Mouse (Mus musculus) right cerebral cortex, postnatal 4 days (tissue): Measurements from ENCODE around the gene Selenok.
A peak's percentile ranks its signal among the peaks of the same experiment; 100 is the strongest.

Experiments used
- DNase-seq: peaks from one replicate; pipeline ENCODE4 v3.0.0-alpha.2; 2022

Gene Selenok

DNA sequence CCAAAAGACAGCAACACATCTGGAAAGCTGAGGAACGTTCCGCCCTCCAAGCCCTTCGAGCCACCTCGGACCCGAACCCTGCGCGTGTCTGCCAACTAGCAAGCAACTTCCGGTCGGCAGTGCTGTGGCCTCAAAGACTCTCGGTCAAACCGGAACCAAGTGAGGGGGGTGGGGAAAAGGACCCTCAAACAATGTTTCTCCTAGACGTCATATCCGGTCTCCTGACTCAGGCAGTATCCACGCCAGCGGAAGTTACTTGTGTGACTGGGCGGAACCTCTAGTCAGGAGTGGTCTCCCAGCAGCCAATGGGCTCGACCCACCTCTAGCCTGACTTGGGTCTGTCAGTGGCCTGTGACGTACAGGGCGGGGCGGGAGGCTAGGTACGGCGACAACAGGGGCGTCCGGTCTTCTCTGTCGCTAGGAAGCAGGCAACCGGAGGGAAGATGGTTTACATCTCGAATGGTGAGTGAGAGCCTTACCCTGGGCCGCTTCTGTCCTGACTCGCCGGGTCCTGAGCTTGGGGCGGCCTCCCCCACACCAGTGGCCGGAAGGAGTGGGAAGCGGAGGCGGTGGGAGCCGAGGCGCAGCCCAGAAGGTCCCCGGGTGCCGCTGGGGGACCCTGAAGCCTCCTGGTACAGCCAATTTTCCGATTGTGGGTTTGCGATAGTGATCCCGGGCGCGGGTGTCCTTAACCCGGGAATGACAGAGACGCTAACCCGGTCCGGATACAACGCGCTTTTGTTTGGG is at the start of gene Selenok:
Gene Selenok, plus strand, starts transcription at position 234 of the 747 bp plus-strand sequence.
- peak; percentile 86 for DNase-seq

DNA sequence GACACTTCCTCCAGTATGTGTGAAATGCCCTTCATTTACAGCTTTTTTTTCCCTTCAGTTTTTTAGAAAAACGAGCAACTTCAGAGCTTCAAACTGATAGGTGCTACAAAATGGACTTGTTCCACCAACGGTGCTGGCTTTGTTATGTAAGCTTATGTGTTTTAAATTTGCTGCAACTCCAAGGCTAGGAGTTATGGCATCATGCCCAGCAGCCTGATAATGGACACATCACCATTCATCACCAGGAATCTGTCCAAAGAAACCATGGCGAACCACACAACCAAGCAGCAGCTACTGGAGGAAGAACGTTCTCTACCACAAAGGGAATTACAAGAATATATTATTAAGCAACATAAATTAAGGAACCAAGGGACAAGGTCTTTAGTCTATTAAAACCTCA is 39.1 kb upstream of the Selenok start:
- DNase-seq = no peak

DNA sequence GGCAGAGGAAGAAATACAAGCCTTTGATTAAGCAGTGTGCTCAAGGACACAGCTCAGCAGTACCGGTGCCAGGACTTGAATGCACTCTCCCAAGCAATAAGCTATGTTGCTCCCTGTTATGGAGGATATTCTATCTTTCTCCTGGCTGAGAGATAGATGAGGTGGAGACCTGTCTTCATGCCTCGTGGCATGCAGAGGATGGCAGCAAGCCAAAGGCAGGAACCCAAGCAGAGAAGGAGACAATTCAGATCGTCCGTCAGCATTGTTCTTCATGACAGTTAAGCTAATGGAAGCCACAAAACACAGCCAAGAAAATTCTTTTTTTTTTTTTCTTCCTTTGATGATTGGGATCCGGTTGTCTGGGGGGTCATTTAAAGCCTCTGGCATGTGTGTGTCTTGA is 32.6 kb upstream of the Selenok start:
- no peak for DNase-seq

DNA sequence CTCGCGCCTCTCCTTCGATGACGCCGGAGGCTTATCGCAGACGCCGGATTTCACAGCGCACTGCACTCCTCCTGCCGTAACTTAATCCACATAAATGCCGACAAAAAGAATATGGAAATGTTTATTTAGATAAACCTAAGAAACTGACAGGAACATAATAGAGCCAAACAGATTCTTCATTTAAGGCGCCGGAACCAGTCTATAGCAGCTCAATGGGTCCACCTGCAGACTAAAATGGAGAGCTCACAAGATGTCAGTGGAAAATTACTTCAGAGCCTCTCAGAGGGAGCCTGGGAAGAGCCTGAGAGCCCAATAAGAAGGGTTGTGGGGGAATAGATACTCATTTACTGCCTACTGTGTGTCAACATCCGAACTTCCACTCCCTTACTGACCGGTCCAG is 30.6 kb upstream of the Selenok start:
- DNase-seq = no peak

DNA sequence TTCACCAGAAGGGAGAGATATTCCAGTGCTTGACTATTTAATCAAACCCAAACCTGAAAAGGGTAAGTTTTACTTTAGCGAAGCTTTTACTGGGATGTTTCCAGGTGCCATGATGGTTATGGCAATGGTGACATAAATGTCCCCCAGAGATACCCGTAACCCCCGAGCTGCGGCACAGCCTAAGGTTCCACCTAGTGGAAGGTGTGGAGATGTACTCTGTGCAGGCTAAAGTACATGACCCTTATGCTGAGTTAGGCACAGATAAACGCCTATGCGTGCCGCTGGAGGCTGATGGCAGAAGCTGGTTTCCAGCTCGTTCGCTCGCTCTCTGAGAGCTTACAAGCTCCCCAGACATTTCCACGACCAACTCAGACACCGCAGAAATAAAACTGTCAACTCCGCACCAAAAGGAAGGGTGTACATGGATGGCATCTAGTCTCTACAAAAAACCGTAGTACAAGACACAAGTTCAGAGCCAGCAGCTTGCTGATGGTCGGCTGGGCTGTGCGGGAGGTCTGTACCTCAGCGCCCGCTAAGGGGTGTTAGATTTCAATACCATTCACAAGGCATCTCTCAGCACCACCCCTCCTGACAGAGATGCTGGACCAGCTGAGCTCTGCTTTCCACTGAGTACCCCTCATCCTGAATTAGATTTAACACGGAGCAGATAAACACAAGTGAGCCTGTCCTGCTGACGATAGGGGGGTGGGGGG is 28.4 kb upstream of the Selenok start:
- DNase-seq = no peak

DNA sequence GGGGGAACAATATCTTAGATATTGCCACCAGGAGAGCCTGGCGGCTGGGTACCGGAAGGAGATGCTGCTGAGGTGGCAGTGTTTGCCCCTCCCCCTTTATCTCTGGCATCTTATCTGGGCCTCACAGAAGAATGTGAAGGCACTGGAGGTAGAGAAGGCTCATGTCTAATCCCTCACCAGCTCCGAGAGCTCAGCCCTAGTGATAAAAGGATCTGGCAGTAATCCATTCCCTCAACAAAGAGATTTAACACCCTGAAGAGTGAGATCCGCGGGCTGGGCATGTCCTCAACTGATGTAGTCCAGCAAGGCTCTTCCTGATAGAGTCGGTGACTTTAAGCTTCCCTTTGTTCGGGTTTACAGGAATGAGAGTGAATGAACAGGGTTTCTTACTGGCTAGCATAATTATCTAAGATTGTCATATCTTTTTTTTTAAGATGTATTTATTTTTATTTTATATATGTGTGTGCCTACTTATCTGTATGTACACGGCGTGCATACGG is 27.7 kb upstream of the Selenok start:
- no peak for DNase-seq

DNA sequence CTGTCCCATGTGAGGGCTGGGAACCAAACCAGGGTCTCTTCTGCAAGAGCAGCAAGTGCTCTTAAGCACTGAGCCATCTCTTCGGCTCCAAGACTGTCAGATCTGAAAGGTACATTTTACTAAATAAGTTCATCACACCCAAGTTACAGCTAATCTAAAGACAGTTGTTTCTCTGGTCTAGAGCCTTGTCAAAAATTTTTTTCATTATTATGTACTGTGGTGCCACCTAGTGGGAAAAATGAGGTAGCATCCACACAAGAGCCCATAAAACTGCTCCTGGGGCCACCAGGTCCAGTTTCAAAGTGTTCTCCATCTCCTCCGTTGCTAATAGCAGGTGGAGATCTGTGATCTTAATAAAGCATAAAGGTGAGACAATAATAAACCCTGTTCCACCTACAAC is 27.2 kb upstream of the Selenok start:
- peak; percentile 45 for DNase-seq

DNA sequence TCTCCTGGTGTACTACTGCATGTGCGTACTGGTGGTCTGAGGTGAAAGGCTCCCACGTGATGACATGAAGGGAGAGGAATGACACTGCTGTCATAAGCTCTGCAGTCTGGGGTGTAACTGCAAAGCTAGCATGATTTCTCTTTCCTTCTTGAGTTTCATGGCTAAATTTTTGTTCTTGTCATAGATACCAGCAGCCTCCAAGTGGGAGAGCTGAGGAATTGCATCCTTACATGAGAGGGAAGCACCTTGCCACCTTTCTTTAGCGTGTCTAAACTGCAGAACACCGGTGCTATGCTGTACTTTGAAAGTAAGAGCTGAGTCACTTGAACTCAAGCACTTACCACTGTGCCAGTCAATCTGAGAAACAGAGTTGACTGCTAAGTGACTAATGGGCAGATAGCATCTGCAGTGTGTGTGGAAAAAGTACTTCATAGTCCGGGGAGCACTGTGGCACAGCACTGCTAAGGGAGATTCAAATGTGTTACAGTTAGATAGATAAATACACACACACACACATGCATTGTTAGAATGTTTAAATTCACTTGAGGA is 21.3 kb upstream of the Selenok start:
- DNase-seq = no peak

DNA sequence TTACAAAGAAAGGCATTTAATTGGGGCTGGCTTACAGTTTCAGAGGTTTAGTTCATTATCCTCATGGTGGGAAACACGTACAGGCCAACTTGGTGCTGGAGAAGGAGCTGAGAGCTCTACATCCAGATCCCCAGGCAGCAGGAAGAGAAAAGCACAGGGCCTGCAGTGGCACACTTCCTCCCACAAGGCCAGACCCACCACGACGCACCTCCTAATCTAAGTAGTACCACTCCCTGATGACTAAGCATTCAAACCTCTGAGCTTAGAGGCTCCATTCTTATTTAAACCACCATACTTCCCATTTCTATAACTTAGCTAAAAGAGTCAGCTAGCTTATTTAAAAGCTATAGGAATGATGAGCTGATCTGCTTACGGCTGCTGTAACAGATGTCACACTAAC is 17.3 kb upstream of the Selenok start:
- DNase-seq = no peak

DNA sequence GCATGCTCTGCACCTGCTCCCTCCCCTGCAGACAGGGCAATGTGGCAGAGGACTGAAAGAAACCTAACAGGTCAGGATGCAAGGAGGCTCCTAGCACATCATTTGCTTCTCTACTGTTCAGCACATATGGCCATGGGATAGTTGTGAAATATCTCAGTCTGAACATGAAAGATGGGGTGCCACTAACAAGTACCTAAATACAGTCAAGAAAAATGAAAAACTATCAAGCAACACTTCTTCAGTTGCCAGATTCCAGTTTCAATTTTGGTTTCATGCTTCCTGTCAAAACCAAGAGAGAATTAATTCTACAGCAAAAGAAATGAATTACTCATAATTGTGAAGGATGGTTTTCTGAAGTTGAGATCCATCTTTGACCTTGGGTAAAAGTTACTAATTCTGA is 10.7 kb upstream of the Selenok start:
- no peak for DNase-seq

DNA sequence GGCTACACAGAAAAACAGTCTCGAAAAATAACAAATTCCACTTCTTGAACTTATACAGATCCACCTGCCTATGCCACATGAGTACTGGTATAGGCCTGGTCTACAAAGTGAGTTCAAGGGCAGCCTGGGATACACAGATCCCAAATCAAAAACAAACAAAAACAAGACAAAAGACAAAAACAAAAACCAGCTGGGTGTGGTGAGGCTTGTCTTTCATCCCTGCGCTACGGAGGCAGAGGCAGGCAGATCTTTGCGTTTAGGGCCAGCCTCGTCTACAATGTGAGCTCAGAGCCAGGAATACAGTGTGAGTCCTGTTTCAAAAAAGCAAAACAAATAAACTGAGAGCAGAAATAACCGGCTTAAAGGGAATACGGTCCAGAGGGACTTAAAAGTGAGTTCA is 497 bp upstream of the Selenok start:
- DNase-seq = no peak

DNA sequence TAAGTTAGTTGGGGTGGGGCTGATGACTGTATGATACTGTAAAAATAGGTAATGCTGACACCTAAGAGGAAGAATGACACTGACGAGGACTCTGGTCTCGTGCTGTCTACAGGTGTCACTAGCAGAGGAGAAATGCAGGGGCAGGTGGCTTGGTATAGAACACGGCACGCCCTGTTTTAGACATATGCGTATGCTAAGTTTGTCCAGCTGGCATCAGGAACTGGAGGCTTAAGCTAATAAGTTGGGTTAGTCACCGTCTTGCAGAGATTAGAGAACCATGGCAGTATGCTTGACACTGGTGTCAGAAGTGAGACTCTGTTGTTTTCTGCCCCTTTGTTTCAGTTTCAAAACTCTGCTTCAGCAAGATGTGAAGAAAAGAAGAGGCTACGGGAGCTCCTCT is 3.3 kb downstream of the Selenok start:
- no peak for DNase-seq

DNA sequence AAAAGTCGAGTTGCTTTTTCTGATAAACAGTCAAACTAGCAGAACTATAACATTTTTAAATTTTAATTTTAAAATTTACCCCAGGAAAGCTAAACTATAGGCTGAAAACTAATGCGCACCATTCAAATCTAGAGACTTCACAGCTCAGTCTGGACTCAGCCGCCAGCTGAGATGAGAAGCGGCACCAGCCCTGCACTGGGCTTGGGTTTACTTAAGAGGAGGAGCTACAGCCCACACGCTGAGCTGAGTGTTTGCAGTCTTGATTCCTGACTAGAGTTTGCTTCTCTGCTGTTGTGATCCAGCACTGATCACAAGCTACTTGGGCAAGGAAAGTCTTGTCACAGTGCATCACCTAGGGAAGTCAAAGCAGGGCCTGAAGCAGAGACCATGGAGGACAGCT is 3.9 kb downstream of the Selenok start:
- no peak for DNase-seq

DNA sequence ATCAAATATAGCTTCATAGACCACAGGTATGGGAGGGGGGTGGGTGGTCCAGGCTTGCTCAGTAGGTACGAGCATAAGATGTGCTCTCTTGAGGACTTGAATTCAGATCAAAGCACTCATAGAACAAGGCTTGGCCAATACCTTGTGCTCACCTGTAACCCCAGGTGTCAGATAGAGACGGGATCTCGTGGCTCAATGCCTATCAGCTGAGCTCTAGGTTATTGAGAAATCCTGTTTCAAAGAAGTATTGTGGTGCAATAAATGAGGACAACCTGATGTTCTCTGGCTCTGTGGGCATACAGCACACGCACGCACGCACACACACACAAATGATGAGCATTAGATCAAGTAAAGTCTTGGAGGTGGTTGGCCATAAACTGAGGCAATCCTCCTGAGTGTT is 8.8 kb downstream of the Selenok start:
- DNase-seq = no peak

DNA sequence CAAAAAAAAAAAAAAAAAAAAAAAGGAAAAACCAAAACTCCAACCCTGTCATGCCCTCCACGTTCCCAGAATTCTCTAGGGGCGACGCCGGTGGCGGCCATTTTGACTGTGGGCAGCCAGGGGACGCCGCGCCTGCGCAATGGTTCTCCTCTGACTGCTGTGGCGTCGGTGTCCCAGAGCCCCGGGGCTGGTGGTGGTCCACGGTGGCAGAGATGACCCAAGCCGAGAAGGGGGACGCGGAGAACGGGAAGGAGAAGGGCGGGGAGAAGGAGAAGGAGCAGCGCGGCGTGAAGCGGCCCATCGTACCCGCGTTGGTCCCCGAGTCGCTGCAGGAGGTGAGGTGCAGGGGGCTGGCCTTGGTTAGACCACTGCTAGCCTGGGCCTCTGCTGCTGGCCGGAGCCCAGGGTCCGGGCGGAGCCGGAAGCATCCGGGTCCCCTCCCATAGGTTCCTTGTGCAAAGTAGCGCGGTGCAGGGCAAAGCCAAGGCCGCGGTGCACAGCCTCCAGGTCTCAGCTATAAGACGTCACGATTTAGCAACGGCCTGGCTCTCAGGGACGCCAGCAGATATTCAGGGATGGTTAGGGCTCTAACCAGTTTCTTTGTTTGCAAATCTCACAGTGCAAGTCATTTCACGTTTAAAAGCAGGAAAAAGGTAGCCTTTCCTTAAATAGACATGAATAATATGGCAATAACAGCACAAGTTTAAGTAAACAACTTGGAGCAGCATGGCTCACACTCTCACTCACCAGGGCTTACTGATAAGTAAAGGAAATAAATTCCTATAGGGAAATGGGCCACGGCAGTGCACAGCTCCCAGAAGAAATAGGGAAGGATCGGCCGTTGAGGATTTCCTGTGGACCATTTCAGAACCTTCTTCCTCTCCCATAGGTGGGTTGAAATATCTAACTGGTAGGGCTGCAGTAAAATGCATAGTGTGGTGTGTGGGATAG is 10.4 kb downstream of the Selenok start, which contains the start of gene Actr8:
Gene Actr8, plus strand, starts transcription at position 84 of the 951 bp plus-strand sequence.
- DNase-seq = peak; percentile 95

DNA sequence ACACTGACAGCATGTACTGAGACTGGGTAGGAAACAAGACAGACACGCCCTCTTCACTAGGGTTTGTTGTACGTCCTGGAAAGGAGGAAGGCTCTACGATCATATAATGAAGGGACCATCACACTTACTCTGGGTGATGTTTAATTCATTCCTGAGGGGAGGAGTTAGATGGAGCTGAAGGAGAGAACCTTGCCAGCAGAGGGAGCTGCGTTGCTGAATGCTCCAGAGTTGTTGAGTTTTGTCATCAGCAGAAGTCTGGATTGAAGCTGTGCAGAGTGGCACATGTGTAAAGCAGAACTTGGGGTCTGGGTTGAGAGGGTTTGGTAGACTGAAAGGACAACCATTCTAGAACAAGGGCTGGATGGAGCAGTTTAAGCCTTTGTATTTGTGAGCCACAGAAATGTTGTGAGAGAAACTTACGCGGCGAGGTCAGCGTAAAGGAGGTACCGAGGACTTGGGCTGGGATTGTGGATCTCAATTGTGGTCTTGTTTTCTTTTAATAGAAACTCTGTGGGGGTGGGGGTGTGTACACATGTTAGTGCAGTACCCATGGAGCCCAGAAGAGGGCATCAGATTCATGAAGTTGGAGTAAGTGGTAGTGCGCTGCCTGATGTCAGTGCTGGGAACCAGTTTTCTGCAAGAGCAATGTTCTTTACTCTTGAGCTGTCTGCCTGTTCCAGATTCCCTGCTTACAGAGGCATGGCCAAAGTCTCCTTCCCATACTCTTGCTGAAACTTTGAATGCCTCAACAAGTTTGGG is 12.5 kb downstream of the Selenok start:
- DNase-seq = peak; percentile 20

DNA sequence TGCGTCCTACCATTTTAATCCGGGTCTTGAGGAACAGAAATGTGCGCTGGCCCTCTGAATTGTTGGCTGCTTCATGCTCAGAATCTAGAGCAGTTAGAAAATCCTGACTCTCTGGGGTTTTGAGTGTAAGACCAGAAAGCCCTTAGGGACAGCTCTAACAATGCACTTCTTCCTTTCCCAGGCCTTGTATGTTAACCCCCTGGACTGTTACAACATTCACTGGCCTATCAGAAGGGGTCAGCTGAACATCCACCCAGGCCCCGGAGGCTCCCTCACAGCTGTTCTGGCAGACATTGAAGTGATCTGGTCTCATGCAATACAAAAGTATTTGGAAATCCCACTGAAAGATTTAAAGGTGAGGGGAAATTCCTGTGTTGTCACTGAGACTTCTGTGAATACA is 18.0 kb downstream of the Selenok start:
- DNase-seq = no peak

DNA sequence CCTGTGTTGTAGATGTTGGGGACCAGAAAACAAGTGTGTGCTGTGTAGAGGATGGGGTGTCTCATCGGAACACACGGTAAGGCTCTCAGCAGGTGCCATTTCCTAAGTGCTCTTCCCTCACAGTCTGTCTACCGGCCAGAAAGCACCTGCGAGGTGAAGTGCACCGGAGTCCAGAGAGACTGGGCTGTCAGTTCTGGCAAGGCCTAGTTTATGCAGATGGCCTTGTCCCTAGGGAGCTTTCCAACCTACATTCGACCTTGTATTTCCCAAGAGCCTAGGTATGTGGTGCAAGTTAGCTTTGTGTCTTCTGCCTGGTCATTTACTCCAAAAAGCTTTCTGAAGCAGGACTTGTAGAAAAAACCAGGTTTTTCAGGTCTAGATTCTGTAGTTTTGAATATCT is 19.2 kb downstream of the Selenok start:
- DNase-seq = no peak

DNA sequence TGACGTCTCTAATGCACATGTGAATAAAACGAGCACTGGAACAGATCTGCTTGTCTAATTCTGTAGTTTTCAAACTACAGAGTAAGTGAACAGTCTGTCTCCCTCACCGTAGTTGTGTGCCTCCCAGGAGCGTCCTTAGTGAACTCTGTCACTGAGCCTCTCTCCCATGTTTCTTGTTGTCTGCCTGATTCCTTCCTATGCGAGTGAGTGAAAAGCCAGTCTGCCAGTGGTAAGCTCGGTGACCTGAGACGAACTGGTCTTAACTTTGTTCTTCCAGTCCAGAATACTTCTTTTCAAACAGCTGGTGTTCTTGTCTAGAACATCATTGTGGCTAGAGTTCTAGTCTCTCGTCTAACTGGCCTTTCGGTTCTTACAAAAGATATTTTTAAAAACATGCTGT is 19.6 kb downstream of the Selenok start:
- DNase-seq = no peak

DNA sequence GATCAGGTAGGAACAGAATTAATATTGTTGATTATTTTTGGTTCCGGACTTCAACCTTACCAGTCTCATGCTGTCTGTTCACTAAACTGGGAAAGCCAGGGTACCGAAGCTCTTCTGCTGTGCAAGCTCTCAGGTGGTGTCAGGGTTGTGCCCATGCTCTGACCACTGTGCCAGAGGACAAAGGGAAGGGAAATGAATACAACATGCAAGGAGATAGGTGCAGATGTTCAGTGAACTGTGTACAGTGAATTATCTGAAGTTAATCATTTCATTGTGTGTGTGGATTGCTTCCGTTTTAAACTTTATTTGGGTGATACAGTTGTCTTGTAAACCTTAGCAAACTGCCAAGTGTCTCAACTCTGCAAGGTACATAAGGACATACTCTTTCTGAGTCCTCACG is 20.2 kb downstream of the Selenok start:
- DNase-seq = no peak

DNA sequence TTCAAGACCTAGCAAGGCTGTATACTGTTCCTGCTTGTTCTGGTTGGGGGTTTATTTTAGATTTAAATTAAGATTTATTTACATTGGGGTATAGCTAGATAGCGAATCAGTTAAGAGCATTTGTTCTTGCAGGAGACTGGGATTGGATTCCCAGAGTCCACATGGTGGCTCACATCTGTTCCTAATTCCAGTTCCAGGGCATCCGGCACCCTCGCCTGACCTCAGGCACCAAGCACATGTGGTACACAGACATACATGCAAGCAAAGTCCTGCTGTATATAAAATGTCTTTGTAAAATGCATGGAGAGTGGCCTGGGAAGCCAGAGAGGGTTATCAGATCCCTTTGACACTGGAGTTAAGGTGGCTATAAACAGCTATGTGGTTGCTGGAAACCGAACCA is 26.9 kb downstream of the Selenok start:
- DNase-seq = no peak
